Mouse (Mus musculus) megakaryocyte-erythroid progenitor cell, adult 5-6 weeks (primary cell): ENCODE data around the gene Nek9. TPM values are rescaled to one million over a fixed set of nuclear protein-coding genes. Genes with fewer than 3 reads are reported as not detected.
A peak's percentile ranks its signal among the peaks of the same experiment; 100 is the strongest.

Experiments
- ATAC-seq: replicated peaks from 2 replicates; pipeline ENCODE4 v1.8.0; 2016; ENCODE audit warnings: mild to moderate bottlenecking, inconsistent platforms; ENCODE audit not compliant: severe bottlenecking, poor library complexity, low FRiP score, low TSS enrichment
- total RNA-seq, 2 experiments: library from RNA; stranded (forward) in 1 of 2; stranded (reverse) in 1 of 2; fragments of 200-1000, 215-1000 nt in 1 of 2; fragments of >200 nt in 1 of 2; fragmentation: Nextera tagmentation in 1 of 2; gene quantifications; 2 replicates each; pipeline ENCODE4 v1.2.3; 2014 to 2017

The Nek9 gene
- total RNA-seq, 2 experiments from 2014 or later, result 21.9 to 29.5 TPM

DNA sequence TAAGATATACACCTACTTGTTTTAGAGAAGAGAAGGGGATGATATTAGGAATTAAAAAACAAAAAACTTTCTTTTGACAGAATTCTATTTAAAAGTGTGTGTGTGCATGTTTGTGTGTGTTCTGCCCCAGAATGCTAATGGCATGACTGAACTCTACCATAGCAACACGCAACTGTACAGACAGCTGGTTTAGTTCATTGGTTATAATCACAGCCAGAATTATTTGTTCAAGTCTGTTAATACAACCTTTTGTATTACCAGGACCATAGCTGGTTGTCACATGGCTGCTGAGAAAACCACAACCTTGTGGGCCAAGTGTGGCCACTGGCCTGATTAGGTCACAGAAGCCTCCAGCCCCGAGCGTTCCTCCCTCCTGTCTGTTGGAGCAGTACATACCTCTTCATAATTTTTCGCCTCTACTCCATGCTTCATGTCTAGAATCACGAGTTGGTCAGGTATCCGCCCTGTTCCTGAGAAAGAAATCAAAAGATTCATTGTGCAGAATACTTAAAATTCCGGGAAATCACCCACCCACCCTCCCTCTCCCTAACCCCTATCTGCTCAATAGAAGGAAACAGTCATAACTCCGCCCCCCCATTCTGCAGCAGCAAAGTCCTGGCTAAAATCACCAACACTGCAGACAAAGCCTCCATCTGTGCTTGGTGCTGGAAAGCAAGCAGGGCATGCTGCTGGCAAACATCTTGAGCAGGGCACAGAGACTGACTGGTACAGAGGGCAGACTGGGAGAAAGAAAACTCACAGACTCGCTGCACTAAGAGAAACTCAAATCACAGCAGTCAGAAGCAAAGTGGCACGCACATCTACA, 11.5 kb upstream of the Nek9 start:
- ATAC-seq, result no peak

DNA sequence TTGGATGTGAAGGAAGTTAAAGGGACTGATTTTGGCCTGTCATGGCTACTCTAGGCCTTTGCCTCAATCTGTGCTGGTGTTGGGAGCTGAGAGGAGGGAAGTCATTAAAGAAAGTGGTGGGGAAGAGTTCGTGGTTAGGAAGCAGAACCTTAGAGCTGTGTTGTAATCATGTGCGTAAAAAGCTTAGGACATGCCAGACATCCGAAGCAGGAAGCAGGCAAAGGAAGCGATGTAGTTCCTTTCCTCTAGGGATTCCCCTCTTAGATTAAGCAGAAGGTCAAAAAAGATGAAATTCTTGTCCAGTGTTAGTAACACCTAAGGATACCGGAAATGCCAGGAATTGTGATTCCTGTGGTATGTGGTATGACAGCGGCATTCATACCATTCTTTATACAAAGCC, 9.2 kb upstream of the Nek9 start:
- ATAC-seq, result no peak

DNA sequence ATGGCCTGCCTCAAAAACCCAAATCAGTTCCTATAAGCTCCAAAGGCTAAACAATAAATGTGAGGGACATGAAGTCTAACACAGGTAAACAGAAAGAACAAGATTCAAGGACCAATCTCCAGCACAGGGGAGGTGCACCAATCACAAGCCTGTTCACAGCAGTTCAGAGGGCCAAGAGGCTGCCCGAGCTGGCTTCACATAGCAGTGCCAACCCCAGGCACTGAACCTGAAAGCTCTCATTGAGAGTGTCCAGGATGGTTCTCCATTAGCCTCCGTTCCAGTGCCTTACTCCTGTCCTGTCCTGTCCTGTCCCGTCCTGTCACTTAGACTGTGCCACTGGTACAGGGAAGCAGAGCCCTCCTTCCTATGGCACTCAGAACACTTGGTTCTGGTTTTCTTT, 8.0 kb upstream of the Nek9 start:
- no peak for ATAC-seq

DNA sequence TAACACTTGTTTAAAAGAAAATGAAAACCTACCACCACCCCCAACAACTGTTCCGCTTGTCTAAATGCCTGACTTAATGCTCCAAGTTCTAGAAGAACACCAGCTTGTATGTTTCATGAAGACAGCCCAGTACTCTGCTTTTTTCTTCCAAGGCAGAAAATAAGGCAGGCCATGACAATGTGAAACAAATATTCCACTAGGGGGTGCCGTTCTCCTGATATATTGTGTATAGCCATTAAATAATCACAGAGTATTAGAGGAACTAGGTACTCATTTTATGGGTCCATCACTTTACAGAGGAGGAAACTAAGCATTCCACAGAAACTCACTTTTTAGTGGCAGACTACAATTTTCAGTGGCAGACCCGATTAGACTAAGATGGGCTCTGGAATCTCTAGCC, 7.2 kb upstream of the Nek9 start:
- peak; percentile 54; the same call in 1 of the 2 replicates for ATAC-seq

DNA sequence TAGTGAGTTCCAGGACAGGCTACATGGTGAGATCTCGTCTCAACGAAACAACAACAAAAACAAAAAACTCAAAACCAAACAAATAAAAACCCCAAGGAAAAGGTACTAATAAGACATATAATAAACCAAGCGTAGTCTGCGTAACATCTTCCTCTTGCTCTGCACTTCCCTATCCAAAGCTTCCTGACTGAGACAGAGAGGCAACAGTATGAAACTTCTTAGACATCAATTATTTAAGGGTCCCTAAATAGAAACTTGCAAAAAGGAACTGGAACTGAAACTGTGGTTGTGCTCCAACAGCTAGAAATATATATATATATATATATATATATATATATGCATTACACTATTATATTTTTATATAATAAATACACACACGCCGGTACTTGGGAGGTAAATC, 6.4 kb upstream of the Nek9 start:
- no peak for ATAC-seq

DNA sequence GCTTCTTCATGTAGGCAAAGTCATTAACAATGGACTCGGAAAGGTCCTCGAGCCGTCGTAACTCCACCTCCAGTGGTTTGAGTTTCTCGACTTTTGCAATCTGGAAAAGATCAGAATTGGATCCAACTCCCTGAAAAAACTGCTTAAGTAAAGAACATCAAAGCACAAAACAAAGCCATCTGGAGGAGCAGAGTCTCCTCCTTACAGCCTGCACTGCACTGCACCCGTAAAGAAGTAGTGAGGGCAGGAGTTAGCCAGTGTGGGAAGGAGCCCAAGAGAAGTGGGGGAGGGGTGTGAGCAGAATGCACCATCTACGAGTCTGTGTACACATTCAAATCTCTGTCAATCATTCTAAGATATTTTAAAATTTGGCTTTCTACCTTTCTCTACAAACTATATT, 5.1 kb upstream of the Nek9 start:
- no peak for ATAC-seq

DNA sequence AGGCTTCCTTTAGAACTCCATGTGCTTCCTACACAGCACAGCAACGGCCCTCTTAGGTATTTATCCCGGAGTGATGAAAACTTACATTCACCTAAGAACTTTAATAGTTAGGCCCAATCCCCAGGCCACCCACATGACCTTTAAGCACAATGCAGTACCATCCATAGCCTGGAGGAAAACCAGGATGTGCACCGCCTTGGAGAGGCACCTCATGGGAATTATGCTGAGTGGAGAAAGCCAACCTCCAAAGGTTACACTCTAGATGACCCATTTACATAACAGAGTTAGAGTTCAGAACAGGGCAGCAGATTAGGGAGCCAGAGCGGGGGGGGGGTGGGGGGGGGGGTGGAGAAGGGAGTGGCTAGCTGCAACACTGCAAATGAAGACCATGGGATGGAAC, 3.1 kb upstream of the Nek9 start:
- no peak for ATAC-seq

DNA sequence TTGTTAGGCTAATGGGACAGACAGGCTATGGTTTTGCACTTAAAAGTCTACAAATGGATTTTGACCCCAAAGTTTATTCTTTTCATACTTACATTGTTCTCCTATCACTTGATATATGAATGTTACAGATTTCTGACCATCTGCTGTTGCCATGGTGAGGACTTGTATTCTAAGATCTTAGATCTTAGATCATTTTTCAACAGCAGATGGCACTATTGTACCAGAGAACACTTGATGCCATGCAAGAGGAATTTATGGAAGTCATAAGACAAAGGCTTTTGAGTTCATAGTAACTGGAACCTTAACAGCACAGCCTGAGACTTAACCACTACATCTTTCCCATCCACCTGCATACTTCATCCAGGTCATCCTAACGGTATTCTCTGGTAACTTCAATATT, 2.0 kb upstream of the Nek9 start:
- no peak for ATAC-seq

DNA sequence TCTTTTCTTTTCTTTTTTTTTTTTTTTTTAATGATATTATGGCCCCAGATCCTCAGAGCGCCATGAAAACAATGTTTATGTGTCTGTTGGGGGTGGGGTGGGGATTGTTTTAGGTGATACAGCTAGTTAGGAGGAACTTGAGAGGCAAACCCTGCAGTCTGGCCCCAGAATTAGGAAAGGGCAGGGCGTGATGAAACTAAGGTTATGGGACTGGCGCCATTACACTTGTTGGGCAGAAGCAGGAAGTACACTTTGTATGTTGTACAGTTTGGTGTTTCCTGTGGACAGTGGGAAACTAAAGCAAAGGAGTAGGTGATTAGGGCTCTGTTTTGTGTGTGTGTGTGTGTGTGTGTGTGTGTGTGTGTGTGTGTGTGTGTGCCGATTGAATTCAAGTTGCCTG, 785 bp upstream of the Nek9 start:
- ATAC-seq, result peak; percentile 51

DNA sequence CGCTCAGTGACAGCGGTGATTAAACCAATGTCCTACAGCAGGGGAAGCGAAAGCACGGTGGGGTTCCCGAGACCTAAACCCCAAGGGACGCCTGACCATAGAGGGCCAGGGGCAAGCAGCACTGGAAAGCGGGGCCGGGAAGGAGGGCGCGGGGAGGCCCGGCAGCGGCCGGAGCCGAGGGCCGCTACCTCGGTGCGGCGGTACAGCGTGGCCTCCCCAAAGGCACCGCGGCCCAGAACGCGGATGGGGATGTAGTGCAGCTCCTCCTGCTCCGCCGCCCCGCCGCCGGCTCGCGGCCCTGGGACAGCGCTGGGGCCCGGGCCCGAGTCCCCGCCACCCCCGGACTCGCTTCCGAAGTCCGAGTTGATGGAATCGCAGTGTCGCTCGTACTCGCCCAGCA, 347 bp downstream of the Nek9 start:
- ATAC-seq, result peak; percentile 36

DNA sequence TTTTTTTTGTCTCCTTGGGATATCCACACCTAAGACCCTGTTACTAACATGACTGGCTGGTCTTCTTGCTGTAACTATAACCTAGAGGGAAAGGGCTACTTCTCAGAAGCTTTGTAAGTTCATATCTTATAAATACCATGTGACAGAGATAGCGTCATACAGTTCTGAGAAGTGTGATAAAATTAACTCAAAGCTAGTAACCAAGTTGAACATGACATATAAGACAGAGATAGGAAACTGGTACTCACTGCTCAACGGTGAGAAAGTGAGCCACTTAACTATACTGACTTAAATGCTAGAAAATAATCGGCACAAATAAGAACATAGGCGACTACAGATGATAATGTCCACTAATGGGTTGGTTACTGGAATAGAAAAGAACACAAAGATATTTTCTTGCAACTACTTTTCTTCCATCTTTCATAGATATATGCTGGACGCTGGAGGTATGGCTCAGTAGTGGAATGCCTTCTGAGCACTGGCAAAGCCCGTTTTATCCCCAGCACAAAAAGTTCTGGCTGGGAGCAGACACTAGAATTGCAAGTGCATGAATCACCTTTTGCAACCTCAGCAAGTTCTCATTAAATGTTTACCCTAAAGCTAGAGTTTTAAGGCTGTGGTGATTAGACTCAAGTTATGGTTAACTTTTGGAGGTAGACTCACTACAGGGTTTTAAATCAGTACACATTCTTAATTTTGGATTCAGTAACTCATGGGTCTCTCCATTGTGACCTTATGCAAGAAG, 1.4 kb downstream of the Nek9 start:
- ATAC-seq, result peak; percentile 40; the same call in 1 of the 2 replicates

DNA sequence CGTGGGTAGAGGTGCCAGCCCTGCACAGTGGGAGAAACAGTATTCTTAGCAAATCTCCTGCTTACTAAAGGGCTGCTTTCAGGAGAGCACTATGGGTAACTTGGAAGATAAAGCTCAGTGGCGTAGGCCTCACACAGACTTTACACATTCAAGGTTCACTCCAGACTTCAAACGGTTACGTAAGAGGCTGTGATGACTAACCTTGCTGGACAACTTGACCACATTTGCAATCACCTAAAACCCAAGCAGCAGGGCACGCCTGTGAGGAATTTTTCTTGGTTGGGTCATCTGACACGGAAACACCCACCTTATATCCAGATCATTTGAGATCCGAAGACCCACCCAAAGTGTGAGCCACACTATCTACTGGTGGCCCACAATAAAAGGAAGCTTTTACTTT, 9.0 kb downstream of the Nek9 start:
- ATAC-seq, result no peak

DNA sequence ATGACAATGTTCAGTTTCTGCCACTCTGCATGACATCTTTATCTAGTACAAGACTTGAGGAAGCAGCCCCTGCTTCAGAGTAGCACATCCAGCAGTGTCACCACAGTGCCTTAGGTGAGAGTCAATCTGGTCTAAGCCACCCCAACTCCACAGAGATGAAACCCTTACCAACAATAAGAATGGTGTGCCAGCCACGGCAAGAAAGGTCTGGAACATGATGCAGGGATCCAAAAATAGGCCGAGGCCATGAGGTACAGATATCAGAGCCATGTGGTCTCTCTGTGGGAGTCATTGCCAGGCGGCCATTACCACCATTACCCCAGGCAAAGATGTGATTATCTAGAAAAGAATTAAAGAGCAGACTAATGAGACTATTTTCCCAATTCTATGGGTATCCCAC, 30.5 kb downstream of the Nek9 start:
- ATAC-seq, result no peak

DNA sequence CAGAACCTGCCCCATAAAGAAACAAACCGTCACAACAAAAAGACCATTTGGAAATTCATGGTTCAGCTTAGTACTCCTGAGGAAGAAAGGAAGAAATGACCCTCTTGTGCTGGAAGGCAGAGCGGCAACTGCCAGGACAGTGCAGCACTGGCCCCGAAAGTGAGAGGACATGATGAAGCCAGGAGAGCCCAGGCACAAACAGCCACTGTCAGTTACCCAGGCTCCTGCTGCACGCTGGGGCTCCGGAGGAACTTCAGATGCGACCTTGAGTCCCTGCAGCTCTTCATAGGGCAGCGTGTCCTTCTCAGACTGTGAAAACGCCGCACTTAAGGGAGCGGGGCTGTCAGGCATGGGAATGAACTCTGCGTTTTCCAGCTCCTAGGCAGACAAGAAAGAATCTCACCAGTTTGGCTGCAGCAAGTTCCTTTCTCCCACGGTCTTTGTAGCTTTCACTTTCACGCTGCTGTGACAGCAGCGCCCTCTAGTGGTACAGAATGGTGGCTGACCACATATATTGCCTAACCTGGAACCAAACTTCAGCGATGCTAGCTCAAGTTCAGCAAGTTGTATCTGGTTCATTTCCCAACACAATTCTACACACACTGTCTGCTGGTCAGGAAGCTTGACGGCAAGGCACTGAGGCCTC, 33.8 kb downstream of the Nek9 start:
- peak; percentile 85 for ATAC-seq

DNA sequence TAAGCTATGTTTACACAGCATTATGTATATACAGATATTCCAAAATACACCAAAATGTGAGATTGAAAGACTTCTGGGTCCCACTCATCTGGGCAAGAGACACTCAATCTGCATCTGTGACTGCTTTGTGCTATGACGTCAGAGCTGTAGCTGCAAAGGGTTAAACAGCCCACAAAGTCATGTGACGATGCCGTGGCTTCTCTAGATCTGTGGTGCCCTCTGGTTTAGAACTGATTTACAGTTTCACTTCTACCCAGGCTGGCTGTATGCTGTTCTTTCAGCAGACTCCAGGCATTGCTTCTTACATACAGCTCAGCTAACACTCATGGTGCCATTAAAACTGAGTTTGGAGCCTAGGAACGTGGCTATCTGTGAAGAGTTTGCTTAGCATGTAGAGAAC, 34.4 kb downstream of the Nek9 start:
- ATAC-seq, result no peak

DNA sequence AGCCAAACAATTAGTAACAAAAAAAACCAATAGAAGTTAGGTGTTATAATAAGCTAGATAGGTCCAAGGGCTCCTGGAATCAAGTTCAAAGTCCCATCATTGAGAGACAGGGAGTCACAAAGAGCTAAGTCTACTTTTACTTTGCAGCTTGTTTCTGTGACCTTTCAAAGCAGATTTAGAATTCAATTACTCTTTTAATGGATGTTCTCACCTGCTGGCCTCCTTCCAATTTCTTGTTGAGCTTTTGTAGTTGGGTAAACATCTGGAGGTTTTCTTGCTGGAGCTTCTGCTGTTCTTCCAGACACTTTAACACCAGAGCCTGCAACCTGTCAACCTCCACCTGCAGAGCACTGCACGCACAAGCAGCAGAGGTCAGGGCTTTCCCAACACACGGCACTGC, 35.9 kb downstream of the Nek9 start:
- no peak for ATAC-seq

DNA sequence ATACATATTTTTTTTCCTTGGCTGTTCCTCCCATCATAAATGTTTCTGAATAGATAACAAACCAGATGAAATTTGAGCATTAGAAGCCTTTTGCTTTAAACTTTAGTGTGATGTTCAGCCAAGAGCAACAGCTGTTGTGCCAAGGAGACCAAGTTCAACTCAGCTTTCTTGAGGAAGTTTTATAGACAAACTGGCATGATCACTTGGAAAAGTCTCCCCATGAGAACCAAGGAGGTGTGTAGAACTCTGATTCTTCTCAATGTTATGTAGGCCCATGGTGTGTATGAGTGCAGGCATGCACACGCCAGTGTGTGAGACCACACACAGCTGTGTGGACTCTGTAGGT, 40.4 kb downstream of the Nek9 start:
- no peak for ATAC-seq

DNA sequence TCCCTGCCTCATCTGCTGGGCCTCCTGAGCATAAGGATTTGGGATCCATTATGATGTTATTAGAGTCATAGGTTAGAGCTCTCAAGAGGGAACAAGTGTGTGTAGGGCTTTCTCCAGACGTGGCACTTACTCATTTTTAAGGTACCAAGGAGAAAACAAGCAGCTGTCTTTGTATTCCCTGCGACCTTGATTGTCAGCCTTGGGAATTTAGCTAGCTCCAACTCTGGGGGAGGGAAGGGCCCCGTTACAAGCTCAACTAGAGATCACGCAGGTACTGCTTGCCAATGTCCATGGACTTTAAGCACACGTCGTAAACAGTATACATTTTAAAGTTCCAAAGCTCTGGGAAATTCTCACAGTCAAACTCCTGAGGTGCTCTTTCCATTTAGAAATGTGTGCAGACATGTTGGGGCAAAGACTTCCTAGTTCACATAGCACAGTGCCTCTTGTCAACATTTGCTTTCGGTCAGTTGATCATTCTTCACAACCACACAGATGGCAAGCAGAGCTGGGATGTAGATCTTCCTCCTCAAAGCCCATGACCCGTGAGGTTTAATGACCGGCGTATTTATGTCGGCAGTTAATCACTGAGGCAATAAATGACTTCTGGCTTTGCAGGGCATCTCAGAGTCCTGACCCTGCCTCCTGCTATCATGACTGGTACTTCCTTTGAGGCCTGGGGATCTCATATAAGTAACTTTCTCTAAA, 40.9 kb downstream of the Nek9 start:
- no peak for ATAC-seq

DNA sequence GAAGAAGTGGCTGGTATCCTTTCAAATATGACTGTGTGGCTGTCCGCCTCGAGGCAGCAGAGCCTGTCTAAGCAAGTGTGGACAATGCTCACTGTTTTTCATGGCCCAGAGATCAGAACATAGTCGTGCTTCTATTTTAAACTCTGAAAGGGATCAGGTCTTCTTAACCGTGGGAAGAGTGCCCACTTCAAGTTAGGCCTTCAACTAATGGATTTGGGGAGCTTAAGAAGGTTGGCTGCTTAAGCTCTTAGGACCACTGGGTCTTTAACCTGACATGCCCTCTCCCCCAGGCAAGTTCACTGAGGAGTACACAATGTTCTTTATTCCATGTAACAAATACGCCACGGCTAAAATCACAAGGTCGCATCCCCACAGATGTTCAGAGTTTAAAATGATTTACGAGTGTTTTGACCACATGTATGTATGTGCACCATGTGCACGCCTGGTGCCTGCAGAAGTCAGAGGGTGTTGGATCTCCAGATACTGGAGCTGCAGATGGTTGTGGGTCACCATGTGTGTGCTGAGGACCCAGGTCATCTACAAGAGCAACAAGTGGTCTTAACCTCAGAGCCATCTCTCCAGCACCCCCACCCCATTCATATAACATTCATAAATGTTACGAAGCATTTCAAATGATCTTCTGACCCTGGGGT, 41.7 kb downstream of the Nek9 start:
- no peak for ATAC-seq

DNA sequence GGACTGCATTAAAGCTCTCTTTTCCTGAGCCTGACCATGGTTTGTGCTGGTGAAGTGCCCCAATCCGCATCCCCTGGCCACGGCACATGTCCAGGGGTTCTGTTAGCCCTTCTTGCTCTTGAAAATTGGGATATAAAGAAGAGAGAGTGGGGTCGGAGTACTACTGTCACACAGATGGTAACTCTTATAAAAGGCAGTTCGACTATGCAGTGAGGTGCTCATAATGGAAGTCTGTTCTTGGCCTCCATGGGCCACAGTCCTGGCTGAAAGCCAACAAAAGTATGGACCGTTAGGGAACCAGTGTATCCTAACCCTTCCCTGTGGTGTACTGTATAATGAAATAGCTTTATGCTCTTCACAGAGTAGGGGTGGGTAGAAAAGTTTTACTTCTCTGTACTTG, 42.2 kb downstream of the Nek9 start:
- ATAC-seq, result no peak
